Mouse (Mus musculus): ENCODE measurements around the gene Tns3.

The Tns3 gene

DNA sequence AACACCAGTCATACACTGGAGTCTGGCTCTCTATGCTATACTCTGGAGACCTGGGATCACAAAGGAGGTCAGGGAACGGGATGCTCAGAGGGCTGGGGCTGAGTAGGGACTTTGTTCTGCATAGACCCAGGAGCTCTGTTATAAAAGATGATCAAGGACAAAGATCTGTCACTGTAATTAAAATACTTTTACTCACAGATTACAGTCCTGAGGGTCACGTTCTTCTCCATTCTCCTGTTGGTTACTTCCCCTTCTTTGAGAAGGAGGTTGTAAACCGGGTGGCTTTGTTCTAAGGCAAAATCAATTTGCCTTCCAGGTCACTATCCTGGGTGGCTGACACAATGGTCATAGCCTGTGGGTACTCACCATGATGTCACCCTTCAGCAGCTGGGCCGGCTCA is 133.8 kb downstream of the Tns3 start:
- DNase-seq (ENCODE audit: low read depth, low spot score): peak; percentile 25

- DNase-seq (ENCODE audit: low read depth, low spot score): peak; percentile 66
Observed at GRCm38 (mm10) chr11:8530036-8530435, 134.3 kb downstream of the Tns3 start.

- peak; percentile 29 for DNase-seq (ENCODE audit: low read depth, low spot score)
Observed at GRCm38 (mm10) chr11:8525463-8526145, 138.7 kb downstream of the Tns3 start.

DNA sequence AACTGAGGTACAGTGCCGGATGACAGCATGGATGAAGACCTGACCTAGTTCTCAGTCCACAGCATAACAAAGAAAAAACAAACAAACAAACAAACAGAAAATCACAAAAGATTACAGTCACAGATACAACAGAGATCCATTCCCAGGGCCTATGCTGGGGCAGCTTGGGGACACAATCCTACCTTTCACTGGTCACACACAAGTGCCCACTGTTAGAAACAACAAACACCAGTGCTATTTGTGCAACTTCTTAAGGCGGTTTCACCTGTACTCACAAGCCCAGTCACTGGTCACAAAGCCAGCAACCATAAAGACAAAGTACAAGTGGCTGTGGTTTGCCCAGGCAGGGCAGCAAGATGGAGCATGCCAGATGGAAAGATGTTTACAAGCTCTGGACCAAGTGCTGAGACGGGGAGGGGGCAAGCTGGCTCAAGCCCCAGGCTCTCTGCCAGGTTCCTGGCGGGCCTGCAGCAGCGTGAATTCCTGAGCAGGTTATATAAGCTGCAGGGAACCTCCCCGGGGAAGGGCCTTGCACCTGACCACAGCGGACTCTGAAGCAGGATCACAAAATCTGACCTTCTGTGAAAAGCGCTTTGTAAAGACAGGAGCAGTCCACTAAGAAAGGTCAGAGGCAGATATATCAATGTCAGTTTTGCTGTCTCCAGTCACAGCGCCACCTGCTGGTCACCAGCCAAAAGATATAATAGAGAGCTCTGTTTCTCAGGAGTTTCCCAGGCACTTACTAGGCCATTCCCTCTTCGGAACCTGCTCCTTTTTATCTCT is 140.8 kb downstream of the Tns3 start:
- DNase-seq (ENCODE audit: low read depth, low spot score): peak; percentile 69

GRCm38 (mm10) chr11:8513359-8514253 is 150.7 kb downstream of the Tns3 start:
- peak; percentile 77 for DNase-seq (ENCODE audit: low read depth, low spot score)

DNA sequence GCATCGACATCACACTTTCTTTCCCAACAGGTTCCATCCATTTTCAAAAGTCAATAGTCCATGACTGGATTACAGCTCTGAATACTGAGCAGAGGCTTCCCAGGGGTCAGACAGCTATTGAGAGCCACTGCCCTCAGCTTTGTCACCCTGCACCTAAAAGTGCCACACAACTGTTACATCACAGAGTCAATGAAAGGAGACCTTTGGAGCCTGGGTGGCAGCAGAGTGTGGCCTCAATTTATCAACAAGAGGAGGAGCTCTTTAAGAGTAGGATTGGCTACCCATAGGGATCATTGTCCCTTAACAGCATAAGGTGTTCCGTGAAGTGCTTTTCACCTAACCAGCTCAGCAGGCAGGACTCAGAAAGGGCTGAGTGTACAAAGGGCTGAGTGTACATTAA is 154.0 kb downstream of the Tns3 start:
- DNase-seq (ENCODE audit: low read depth, low spot score): no peak

DNA sequence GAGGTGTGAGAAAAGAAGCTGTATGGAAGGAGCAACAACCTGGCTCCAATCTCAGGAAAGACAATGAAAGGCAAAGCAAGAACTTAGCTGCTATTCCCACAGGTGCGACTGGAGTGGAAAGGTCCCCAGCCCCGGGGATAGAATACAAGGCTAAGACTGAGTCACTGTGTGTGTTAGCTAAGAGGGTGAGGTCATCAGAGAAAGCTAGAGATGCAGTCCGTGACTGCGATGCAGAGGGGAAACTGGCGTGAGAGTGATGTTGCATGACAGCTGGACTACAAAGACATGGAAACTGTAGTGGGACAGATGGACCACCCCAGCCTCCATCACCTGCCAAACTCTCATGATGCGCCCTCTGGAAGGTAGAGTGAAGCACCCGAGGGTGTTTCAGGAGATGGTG is 154.7 kb downstream of the Tns3 start:
- DNase-seq (ENCODE audit: low read depth, low spot score): no peak

DNA sequence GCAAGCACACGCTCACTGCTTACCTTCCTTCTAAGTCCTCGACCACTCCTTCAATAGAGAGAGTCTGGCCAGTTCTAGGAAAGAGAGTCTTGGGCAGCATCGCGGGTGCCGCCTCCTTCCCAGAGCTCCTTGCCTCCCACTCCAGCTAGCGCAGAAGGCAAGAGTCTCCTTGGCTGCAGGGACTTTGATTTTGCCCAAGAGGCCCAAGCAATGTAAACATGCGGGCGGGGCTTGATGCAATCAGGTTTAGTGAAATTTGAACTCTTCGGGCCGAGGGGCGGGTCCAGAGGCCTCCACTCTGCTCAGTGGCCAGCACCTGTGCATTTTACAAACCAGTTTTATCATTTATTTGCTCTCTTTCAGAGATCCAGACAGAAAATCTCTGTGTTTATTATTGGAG is 160.6 kb downstream of the Tns3 start:
- no peak for DNase-seq (ENCODE audit: low read depth, low spot score)

- no peak for DNase-seq (ENCODE audit: low read depth, low spot score)
Observed at GRCm38 (mm10) chr11:8500855-8501254, 163.5 kb downstream of the Tns3 start.

DNA sequence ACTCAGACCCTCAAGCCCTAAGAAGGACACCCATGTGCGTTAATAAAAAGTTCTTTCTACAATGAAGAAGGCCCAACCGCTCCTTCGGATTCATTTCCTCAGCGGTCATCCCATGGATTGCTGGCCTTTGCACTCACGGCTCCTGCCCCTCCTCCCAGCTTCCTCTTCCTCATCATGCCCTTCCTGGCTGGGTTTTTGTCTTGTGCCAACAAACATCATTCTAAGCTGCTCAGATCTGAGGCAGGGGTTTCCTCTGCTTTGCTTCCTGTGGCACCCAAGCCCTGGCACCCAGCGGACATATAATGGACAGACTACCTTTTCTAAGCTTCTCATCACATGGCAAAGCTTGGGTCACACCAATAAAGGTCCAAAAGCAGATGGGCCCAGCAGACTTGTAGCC is 167.2 kb downstream of the Tns3 start:
- no peak for DNase-seq (ENCODE audit: low read depth, low spot score)

- DNase-seq (ENCODE audit: low read depth, low spot score): no peak
Observed at GRCm38 (mm10) chr11:8496686-8497085, 167.6 kb downstream of the Tns3 start.

- no peak for DNase-seq (ENCODE audit: low read depth, low spot score)
Observed at GRCm38 (mm10) chr11:8495801-8496200, 168.5 kb downstream of the Tns3 start.

DNA sequence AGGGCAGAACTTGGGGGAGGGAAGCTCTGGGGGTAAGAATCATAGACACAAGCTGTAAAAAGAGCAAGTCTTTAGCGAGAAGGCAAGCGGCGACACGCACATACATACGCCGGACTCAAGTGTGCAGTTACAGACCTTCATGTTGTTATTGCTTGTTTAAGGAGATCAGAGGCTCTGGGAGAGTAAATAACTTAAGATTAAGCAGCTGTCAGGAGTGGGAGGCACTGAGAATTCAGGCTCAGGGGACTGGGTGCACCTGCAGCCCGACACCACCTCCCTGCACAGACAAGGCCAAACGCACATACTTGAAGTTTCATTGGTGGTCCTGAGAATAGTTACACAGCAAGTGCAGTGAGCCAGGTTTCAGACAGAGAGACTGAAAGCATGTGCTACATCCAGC is 169.3 kb downstream of the Tns3 start:
- no peak for DNase-seq (ENCODE audit: low read depth, low spot score)

DNA sequence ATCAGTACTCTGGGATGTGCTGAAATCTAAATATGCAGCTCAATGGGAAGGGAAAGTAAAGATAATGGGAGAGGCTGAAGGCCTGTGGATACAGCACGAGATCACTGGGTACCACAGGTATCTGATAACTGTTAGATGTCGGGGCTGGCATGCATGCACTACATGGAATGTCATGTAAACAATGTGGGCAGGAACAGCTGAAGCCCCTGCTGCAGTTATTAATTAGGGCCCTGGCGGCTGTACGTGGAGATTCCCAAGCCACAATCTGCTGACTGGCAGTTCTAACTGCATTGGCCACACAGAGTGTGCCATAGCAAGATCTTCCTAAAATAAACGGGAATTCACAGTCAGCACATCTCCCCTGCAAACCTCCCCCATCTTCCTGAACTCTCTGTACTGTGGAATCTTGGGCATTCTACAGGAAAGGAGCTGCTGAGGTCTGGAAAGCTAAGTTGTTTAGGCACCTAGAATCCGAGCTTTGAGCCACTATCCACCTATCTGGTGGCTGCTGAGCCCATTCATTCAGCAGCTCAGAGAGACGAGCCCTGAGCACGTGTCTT is 170.3 kb downstream of the Tns3 start:
- no peak for DNase-seq (ENCODE audit: low read depth, low spot score)

GRCm38 (mm10) chr11:8492332-8492731 is 172.0 kb downstream of the Tns3 start:
- no peak for DNase-seq (ENCODE audit: low read depth, low spot score)

GRCm38 (mm10) chr11:8488248-8488647 is 176.1 kb downstream of the Tns3 start:
- peak; percentile 80 for DNase-seq (ENCODE audit: low read depth, low spot score)

- peak; percentile 77 for DNase-seq (ENCODE audit: low read depth, low spot score)
Observed at GRCm38 (mm10) chr11:8486552-8486951, 177.8 kb downstream of the Tns3 start.

- peak; percentile 43 for DNase-seq (ENCODE audit: low read depth, low spot score)
Observed at GRCm38 (mm10) chr11:8484538-8484937, 179.8 kb downstream of the Tns3 start.

GRCm38 (mm10) chr11:8482721-8483120 is 181.6 kb downstream of the Tns3 start:
- no peak for DNase-seq (ENCODE audit: low read depth, low spot score)

DNA sequence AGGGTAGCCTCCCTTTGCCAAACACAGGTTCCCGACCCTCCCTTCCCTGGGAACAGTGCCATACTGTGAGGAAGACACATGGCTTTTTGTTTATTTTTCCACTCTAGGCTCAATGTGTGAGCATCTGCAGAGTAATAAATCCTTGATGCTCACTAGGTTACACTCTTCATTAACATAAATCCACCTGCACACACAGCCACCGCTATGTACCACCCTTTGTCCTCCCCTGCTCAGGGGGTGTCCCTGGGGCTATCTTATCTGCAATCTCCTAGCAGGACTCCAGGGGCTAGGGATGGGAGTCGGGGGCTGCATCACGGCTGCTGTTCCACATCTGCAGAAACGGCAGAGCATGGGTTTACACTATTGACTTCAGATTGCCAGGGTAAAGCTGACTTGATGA is 182.4 kb downstream of the Tns3 start:
- no peak for DNase-seq (ENCODE audit: low read depth, low spot score)

DNA sequence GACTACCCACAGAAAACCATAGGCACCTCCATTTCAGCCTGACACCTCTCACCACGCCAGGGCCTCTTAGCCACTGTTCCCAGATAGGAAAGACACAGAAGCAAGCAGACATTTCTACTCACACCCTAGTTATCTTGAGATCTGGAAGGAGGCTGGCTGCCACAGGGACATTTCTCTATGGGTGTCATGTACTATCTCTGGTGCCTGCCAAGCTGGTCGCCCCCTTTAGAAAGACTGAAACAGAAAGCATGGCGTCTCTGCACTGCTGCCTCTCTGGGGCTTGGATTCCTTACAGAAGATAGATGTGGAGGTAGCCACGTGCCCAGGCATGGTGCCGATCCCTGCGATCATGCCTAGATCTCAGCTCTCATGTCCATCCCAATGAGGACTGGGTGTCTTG is 182.8 kb downstream of the Tns3 start:
- no peak for DNase-seq (ENCODE audit: low read depth, low spot score)

GRCm38 (mm10) chr11:8479858-8480257 is 184.5 kb downstream of the Tns3 start:
- no peak for DNase-seq (ENCODE audit: low read depth, low spot score)
